In the genomic region with DNA sequence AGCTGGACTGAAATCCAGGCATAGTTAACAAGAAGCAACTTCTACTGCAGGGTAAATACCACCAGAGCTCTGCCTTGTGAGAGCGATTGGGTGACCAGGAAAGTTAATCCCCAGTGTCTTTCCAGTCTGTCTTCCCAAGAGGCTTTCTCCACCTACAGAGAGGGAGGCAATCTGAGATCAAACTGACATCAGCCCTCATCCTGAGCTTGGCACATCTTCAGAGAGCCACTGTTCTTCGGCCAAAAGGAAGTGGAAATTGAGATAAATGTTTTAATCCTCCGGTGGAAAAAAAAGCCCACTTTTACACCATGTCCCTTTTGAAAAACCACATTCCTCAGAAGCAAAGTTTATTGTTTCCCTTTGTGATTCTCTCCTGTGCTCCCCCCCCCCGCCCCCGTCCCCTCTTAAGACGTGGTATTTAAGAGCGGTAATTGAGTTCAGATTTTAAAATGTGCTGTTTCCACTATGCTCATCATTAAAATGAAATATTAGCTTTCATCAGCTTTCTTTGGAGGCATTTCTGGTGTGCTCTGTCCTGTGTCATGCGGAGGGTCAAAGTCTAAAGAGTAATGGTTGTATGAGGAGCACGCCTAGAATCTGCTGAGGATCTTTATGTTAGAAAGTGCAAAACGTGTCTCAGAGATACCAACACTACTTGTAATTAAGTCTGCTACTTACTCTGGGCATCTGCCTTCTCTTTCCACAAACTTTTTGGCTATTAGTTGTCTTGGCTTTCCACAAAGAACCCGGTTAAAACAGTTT, we compare ENCODE assay signal across 9 mouse cellular contexts.
DNase-seq lines count a peak whose midpoint lies in the region; ATAC-seq and TF ChIP-seq lines count a peak whose summit lies in the region.
"Had no signal": no experiment of that assay in that cellular context is flagged by ENCODE, and none has a peak within 500 bp of the region (broad histone marks: within the 10 kb centered on the region; RNA-seq: fewer than 3 reads in every experiment).

No protein-coding gene starts in this region.

- no peaks in the 10 kb centered on the region for H3K36me3 ChIP-seq in kidney, embryonic 16.5 days (ENCODE audit: insufficient read depth, low read length)
- H3K36me3 ChIP-seq in forebrain, embryonic 14.5 days (ENCODE audit: control insufficient read depth, insufficient read depth, low read length) = no peaks in the 10 kb centered on the region
- H3K36me3 ChIP-seq in hindbrain, postnatal 0 days (ENCODE audit: insufficient read depth, low read length) = no peaks in the 10 kb centered on the region
- no peaks in the 10 kb centered on the region for H3K36me3 ChIP-seq in neural tube, embryonic 15.5 days
- H3K36me3 ChIP-seq: embryonic facial prominence, embryonic 12.5 days; limb, embryonic 15.5 days had no signal

- no peak for ATAC-seq in kidney, embryonic 16.5 days (ENCODE audit: low FRiP score, low TSS enrichment)
- ATAC-seq in forebrain, embryonic 14.5 days = no peak
- no peak for ATAC-seq in hindbrain, postnatal 0 days
- ATAC-seq in neural tube, embryonic 15.5 days (ENCODE audit: low FRiP score) = no peak

- no peaks in the 10 kb centered on the region for H3K9me3 ChIP-seq in kidney, embryonic 16.5 days (ENCODE audit: low read length)
- H3K9me3 ChIP-seq in forebrain, embryonic 14.5 days (replicated peaks; ENCODE audit: control insufficient read depth, low read length) = no peaks in the 10 kb centered on the region
- H3K9me3 ChIP-seq in hindbrain, postnatal 0 days (ENCODE audit: low read length) = no peaks in the 10 kb centered on the region
- H3K9me3 ChIP-seq in neural tube, embryonic 15.5 days (replicated peaks) = no peaks in the 10 kb centered on the region
- H3K9me3 ChIP-seq: embryonic facial prominence, embryonic 12.5 days; limb, embryonic 15.5 days had no signal

- TF ChIP-seq CTCF in hindbrain, postnatal 0 days (IDR thresholded peaks at IDR 0.05; ENCODE audit: low read depth) = no peak

- H3K4me2 ChIP-seq in kidney, embryonic 16.5 days (replicated peaks; ENCODE audit: low read depth, low read length) = peak overlapping the region; percentile 21; the same call in 1 of the 2 replicates
- peak overlapping the region; percentile 58 for H3K4me2 ChIP-seq in forebrain, embryonic 14.5 days (ENCODE audit: low read length)
- peak overlapping the region; percentile 61; the same call in 1 of the 2 replicates for H3K4me2 ChIP-seq in hindbrain, postnatal 0 days (ENCODE audit: low read depth, low read length)
- peak overlapping the region; percentile 62 for H3K4me2 ChIP-seq in neural tube, embryonic 15.5 days

- no peaks in the 10 kb centered on the region for H3K27me3 ChIP-seq in kidney, embryonic 16.5 days (ENCODE audit: insufficient read depth, low read length)
- no peaks in the 10 kb centered on the region for H3K27me3 ChIP-seq in forebrain, embryonic 14.5 days (replicated peaks; ENCODE audit: control insufficient read depth, insufficient read depth, low read length)
- no peaks in the 10 kb centered on the region for H3K27me3 ChIP-seq in hindbrain, postnatal 0 days (ENCODE audit: insufficient read depth, low read length)
- H3K27me3 ChIP-seq in neural tube, embryonic 15.5 days (replicated peaks) = no peaks in the 10 kb centered on the region
- H3K27me3 ChIP-seq: limb, embryonic 15.5 days had no signal

- 45% methylated on average over 11 of the region's 11 CpGs for WGBS in kidney, embryonic 16.5 days
- WGBS in forebrain, embryonic 14.5 days = 21% methylated on average over 11 of the region's 11 CpGs
- 33% methylated on average over 11 of the region's 11 CpGs for WGBS in hindbrain, postnatal 0 days
- 19% methylated on average over 11 of the region's 11 CpGs for WGBS in neural tube, embryonic 15.5 days

- 0 out of 2 replicates have a peak, but pooled peaks cover 7% of the 10 kb centered on the region for H3K4me1 ChIP-seq in kidney, embryonic 16.5 days (ENCODE audit: insufficient read depth, low read length)
- H3K4me1 ChIP-seq in forebrain, embryonic 14.5 days (ENCODE audit: control insufficient read depth, insufficient read depth, low read length) = peaks cover 7% of the 10 kb centered on the region
- H3K4me1 ChIP-seq in hindbrain, postnatal 0 days (ENCODE audit: insufficient read depth, low read length) = peaks cover 15% of the 10 kb centered on the region; the same call in 1 of the 2 replicates
- H3K4me1 ChIP-seq in neural tube, embryonic 15.5 days = peaks cover 14% of the 10 kb centered on the region
- H3K4me1 ChIP-seq: embryonic facial prominence, embryonic 12.5 days had no signal

- no peak for DNase-seq in kidney, postnatal 14 days
- peak; percentile 24 for DNase-seq in forebrain, embryonic 14.5 days (ENCODE audit: low spot score)
- no peak for DNase-seq in hindbrain, postnatal 0 days (ENCODE audit: low spot score)
- no peak for DNase-seq in urinary bladder, postnatal 25 days (ENCODE audit: low spot score)
- DNase-seq in lung, postnatal 10 days = no peak

- H3K27ac ChIP-seq in kidney, embryonic 16.5 days (ENCODE audit: low read length) = no peak overlapping the region
- H3K27ac ChIP-seq in forebrain, embryonic 14.5 days (ENCODE audit: low read depth, low read length) = peak overlapping the region; percentile 78; the same call in 1 of the 2 replicates
- H3K27ac ChIP-seq in hindbrain, postnatal 0 days = peak overlapping the region; percentile 83
- peak overlapping the region; percentile 78 for H3K27ac ChIP-seq in neural tube, embryonic 15.5 days (replicated peaks)
- H3K27ac ChIP-seq: embryonic facial prominence, embryonic 12.5 days; limb, embryonic 15.5 days had no signal

- H3K4me3 ChIP-seq in kidney, embryonic 16.5 days (ENCODE audit: low read length) = no peak overlapping the region
- no peak overlapping the region for H3K4me3 ChIP-seq in forebrain, embryonic 14.5 days (ENCODE audit: low read depth, low read length)
- no peak overlapping the region for H3K4me3 ChIP-seq in hindbrain, postnatal 0 days (ENCODE audit: low read length)
- H3K4me3 ChIP-seq in neural tube, embryonic 15.5 days (replicated peaks) = no peak overlapping the region

- H3K9ac ChIP-seq in kidney, embryonic 16.5 days (replicated peaks; ENCODE audit: low read length) = no peak overlapping the region
- H3K9ac ChIP-seq in forebrain, embryonic 14.5 days (ENCODE audit: low read length) = no peak overlapping the region
- H3K9ac ChIP-seq in hindbrain, postnatal 0 days (replicated peaks; ENCODE audit: low read length) = no peak overlapping the region
- no peak overlapping the region for H3K9ac ChIP-seq in neural tube, embryonic 15.5 days (replicated peaks)
- H3K9ac ChIP-seq: embryonic facial prominence, embryonic 12.5 days; limb, embryonic 15.5 days had no signal
